Mouse (Mus musculus) limb, embryonic 13.5 days (tissue): ENCODE measurements around the gene Tspan4. TPM values are rescaled to one million over a fixed set of nuclear protein-coding genes. Genes with fewer than 3 reads are reported as not detected.

Source experiments
- ATAC-seq: fragments of 200-750 bp; cut with Nextera tagmentation; 2 replicates; pipeline ENCODE4 v1.8.0; 2017; ENCODE audit warnings: low read depth, moderate number of reproducible peaks, moderate TSS enrichment; ENCODE audit not compliant: low FRiP score
- H3K27ac ChIP-seq: fragments of 300-500 bp; sonication (generic); 2 replicates; pipeline ENCODE4 v1.5.1; 2015; ENCODE audit warnings: inconsistent platforms, mild to moderate bottlenecking, moderate library complexity
- H3K27me3 ChIP-seq: fragments of 300-500 bp; sonication (generic); 2 replicates; pipeline ENCODE4 v1.6.1; 2015; ENCODE audit warnings: mild to moderate bottlenecking, inconsistent platforms
- H3K36me3 ChIP-seq: fragments of 300-500 bp; sonication (generic); 2 replicates; pipeline ENCODE4 v1.6.1; 2015; ENCODE audit warnings: inconsistent platforms, mild to moderate bottlenecking, moderate library complexity
- H3K4me1 ChIP-seq: fragments of 300-500 bp; sonication (generic); 2 replicates; pipeline ENCODE4 v1.6.1; 2015; ENCODE audit warnings: inconsistent platforms
- H3K4me2 ChIP-seq: fragments of 300-500 bp; sonication (generic); replicated peaks from 2 replicates; pipeline ENCODE4 v1.6.1; 2015; ENCODE audit warnings: inconsistent platforms, mild to moderate bottlenecking, moderate library complexity
- H3K4me3 ChIP-seq: fragments of 300-500 bp; sonication (generic); 2 replicates; pipeline ENCODE4 v1.5.1; 2015; ENCODE audit warnings: moderate library complexity, mild to moderate bottlenecking, inconsistent platforms
- H3K9ac ChIP-seq: fragments of 300-500 bp; sonication (generic); 2 replicates; pipeline ENCODE4 v1.6.1; 2015; ENCODE audit warnings: mild to moderate bottlenecking, inconsistent platforms
- H3K9me3 ChIP-seq: fragments of 300-500 bp; sonication (generic); 2 replicates; pipeline ENCODE4 v1.6.1; 2016; ENCODE audit warnings: inconsistent platforms
- WGBS: fragments of 180-500 bp; shearing (Covaris S2); methylation state at CpG from one replicate; pipeline ENCODE4 v1.1.7; 2015; 5-methylcytosine and 5-hydroxymethylcytosine counted together
- polyA plus RNA-seq: library from polyadenylated mRNA; unstranded; fragments of >200 nt; fragmentation: Nextera tagmentation; extraction: Ambion mirVana; gene quantifications from 2 replicates; pipeline ENCODE4 v1.2.1, GENCODE M21; 2015

The Tspan4 gene
- polyA plus RNA-seq, 1 experiment from 2014 or later = 71.2 TPM

GRCm38 (mm10) chr7:141525580-141525925 is 50.5 kb downstream of the Tspan4 start:
- H3K4me1 ChIP-seq = no peaks in the 10 kb centered on the region
- H3K9ac ChIP-seq = no peak overlapping the region
- H3K27ac ChIP-seq = no peak overlapping the region
- 91% methylated on average over 4 of the region's 4 CpGs for WGBS
- no peaks in the 10 kb centered on the region for H3K27me3 ChIP-seq
- H3K9me3 ChIP-seq = no peaks in the 10 kb centered on the region
- no peak overlapping the region for H3K4me3 ChIP-seq
- H3K36me3 ChIP-seq = peaks cover 52% of the 10 kb centered on the region
- no peak overlapping the region for H3K4me2 ChIP-seq
- ATAC-seq = no peak

- Histone ChIP-seq H3K9ac (0 out of 2 replicates have a peak overlapping the region, but pooled peaks have one; percentile 4), H3K36me3 (peaks cover 8% of the 10 kb centered on the region), H3K27ac (no peak overlapping the region), H3K4me2 (no peak overlapping the region), H3K4me3 (no peak overlapping the region), H3K27me3 (no peaks in the 10 kb centered on the region), H3K9me3 (no peaks in the 10 kb centered on the region), H3K4me1 (peaks cover 18% of the 10 kb centered on the region)
- no peak for ATAC-seq
- 85% methylated on average over 1 of the region's 1 CpGs for WGBS
Measured at GRCm38 (mm10) chr7:141535570-141535969, 60.5 kb downstream of the Tspan4 start.

GRCm38 (mm10) chr7:141538852-141539555 is 64.0 kb downstream of the Tspan4 start:
- Histone ChIP-seq H3K4me3 (peak overlapping the region; percentile 76), H3K4me2 (peak overlapping the region; percentile 91), H3K9me3 (no peaks in the 10 kb centered on the region), H3K36me3 (no peaks in the 10 kb centered on the region), H3K27me3 (no peaks in the 10 kb centered on the region), H3K4me1 (peaks cover 27% of the 10 kb centered on the region), H3K9ac (peak overlapping the region; percentile 82), H3K27ac (peak overlapping the region; percentile 78; the same call in 1 of the 2 replicates)
- WGBS = 11% methylated on average over 18 of the region's 18 CpGs
- ATAC-seq = peak; percentile 33; the same call in 1 of the 2 replicates

- WGBS = 1% methylated on average over 46 of the region's 46 CpGs
- Histone ChIP-seq H3K27ac (peak within 1 kb of the TSS; percentile 78), H3K4me1 (peaks cover 30% of the 10 kb centered on the region), H3K4me3 (peak within 1 kb of the TSS; percentile 76), H3K9ac (peak within 1 kb of the TSS; percentile 82), H3K9me3 (no peaks in the 10 kb centered on the region), H3K36me3 (no peaks in the 10 kb centered on the region), H3K27me3 (no peaks in the 10 kb centered on the region), H3K4me2 (peak within 1 kb of the TSS; percentile 91)
- peak; percentile 92 for ATAC-seq
Measured at GRCm38 (mm10) chr7:141539556-141540311, 64.7 kb downstream of the Tspan4 start, which contains the start of gene Chid1. Gene Chid1, minus strand, starts transcription at chr7:141539857.

DNA sequence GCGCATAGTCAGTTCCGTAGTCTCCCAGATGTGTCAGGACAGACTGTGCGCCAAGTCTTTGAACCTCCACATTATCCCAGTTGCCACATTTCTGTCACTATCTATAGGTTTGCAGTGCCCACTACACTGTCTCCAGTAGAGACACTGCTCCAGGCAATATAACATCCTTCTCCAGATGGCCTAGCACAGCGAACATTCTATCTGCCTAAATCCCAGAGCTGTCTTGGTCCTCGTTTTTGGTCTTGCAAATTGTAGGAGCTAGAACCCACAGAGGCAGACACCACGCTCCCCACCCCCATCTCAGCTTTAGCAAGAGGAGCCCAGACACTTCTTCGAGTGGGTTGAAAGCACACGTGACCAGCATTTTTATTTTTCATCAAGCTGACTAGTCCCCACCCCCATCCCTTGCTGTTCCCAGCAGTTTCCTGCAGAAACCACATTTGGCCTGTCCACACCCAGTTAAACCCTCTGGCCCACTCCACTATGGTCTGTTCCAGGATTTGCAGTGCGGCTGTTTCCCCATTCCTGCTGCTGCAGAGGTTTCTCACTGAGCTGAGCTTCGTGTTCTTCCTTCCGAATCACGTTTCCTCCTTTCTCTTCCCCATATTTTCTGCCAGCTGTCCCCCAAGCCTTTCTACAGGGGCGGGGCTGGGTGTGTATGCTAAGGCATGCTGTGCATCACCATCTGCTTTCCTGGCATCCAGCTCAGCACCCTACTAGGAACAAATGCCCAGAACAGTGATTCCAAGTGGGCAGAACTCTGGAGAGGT is 65.5 kb downstream of the Tspan4 start:
- Histone ChIP-seq H3K9ac (peak overlapping the region; percentile 63), H3K4me3 (peak overlapping the region; percentile 76), H3K4me2 (peak overlapping the region; percentile 91), H3K27me3 (no peaks in the 10 kb centered on the region), H3K36me3 (no peaks in the 10 kb centered on the region), H3K9me3 (no peaks in the 10 kb centered on the region), H3K4me1 (peaks cover 30% of the 10 kb centered on the region), H3K27ac (peak overlapping the region; percentile 78)
- 0 out of 2 replicates have a peak, but pooled peaks have one; percentile 13 for ATAC-seq
- WGBS = 54% methylated on average over 13 of the region's 13 CpGs

- Histone ChIP-seq H3K4me1 (peaks cover 30% of the 10 kb centered on the region), H3K4me3 (no peak overlapping the region), H3K9ac (no peak overlapping the region), H3K9me3 (no peaks in the 10 kb centered on the region), H3K36me3 (no peaks in the 10 kb centered on the region), H3K27ac (no peak overlapping the region), H3K27me3 (no peaks in the 10 kb centered on the region), H3K4me2 (no peak overlapping the region)
- no peak for ATAC-seq
- WGBS = 62% methylated on average over 4 of the region's 4 CpGs
Measured at GRCm38 (mm10) chr7:141541681-141542080, 66.6 kb downstream of the Tspan4 start.

DNA sequence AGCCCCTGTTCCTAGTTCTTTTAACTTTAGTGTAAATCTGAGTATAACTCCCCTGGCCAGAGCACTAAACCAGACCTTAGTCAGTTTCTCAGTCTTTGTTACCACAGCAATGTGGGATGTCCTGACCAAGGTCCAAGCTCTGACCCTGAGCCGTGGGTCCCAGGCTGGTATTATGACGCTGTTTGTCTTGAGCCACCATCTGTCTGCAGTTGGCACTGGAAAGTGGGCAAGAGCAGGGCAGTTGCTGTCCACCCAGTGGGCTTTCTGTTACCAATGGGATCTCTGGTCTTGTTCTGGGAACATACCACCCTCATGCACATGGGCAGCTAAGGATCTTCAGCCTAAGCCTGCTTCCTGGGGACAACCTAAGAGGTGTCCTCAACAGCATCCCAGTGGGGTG is 67.5 kb downstream of the Tspan4 start:
- H3K4me2 ChIP-seq = no peak overlapping the region
- no peak for ATAC-seq
- no peak overlapping the region for H3K9ac ChIP-seq
- no peak overlapping the region for H3K4me3 ChIP-seq
- no peaks in the 10 kb centered on the region for H3K9me3 ChIP-seq
- H3K36me3 ChIP-seq = no peaks in the 10 kb centered on the region
- H3K27me3 ChIP-seq = no peaks in the 10 kb centered on the region
- WGBS = 77% methylated on average over 2 of the region's 2 CpGs
- peaks cover 30% of the 10 kb centered on the region for H3K4me1 ChIP-seq
- H3K27ac ChIP-seq = no peak overlapping the region

Other genes starting within 250 kb of the Tspan4 start
- gene Phrf1, start 246.5 kb upstream of the Tspan4 start, polyA plus RNA-seq = 87.2 and 88.0 TPM in 2 replicates
- 1.8 and 2.3 TPM in 2 replicates for gene Irf7, start 208.8 kb upstream of the Tspan4 start, polyA plus RNA-seq
- gene Cdhr5, start 198.5 kb upstream of the Tspan4 start, polyA plus RNA-seq = 0.13 TPM in 1 of 2 replicates, not detected in the other
- 12.1 and 12.8 TPM in 2 replicates for gene Sct, start 196.1 kb upstream of the Tspan4 start, polyA plus RNA-seq
- 1.6 and 2.3 TPM in 2 replicates for gene Drd4, start 183.2 kb upstream of the Tspan4 start, polyA plus RNA-seq
- gene Deaf1, start 147.6 kb upstream of the Tspan4 start, polyA plus RNA-seq = 77.5 and 79.9 TPM in 2 replicates
- 45.0 and 48.7 TPM in 2 replicates for gene Tmem80, start 147.5 kb upstream of the Tspan4 start, polyA plus RNA-seq
- gene Eps8l2, start 136.4 kb upstream of the Tspan4 start, polyA plus RNA-seq = 7.4 and 10.3 TPM in 2 replicates
- 266 and 280 TPM in 2 replicates for gene Taldo1, start 83.0 kb upstream of the Tspan4 start, polyA plus RNA-seq
- gene Gatd1, start 61.1 kb upstream of the Tspan4 start, polyA plus RNA-seq = 73.8 and 75.9 TPM in 2 replicates
- gene Cend1, start 45.7 kb upstream of the Tspan4 start, polyA plus RNA-seq = 5.1 and 5.2 TPM in 2 replicates
- gene Slc25a22, start 37.3 kb upstream of the Tspan4 start, polyA plus RNA-seq = 38.8 and 39.3 TPM in 2 replicates
- gene Pidd1, start 31.2 kb upstream of the Tspan4 start, polyA plus RNA-seq = 11.7 and 12.0 TPM in 2 replicates
- 1,214 and 1,220 TPM in 2 replicates for gene Rplp2, start 27.9 kb upstream of the Tspan4 start, polyA plus RNA-seq
- 13.9 and 14.7 TPM in 2 replicates for gene Pnpla2, start 20.0 kb upstream of the Tspan4 start, polyA plus RNA-seq
- 13.5 and 14.3 TPM in 2 replicates for gene Cracr2b, start 14.1 kb upstream of the Tspan4 start, polyA plus RNA-seq
- gene Cd151, start 7.8 kb upstream of the Tspan4 start, polyA plus RNA-seq = 12.6 and 14.6 TPM in 2 replicates
- 63.4 and 64.3 TPM in 2 replicates for gene Polr2l, start 108 bp upstream of the Tspan4 start, polyA plus RNA-seq
- gene Chid1, start 64.6 kb downstream of the Tspan4 start, polyA plus RNA-seq = 42.9 and 43.5 TPM in 2 replicates
- gene Ap2a2, start 86.9 kb downstream of the Tspan4 start, polyA plus RNA-seq = 86.6 and 93.4 TPM in 2 replicates
- 0.18 and 0.32 TPM in 2 replicates for gene Muc6, start 180.1 kb downstream of the Tspan4 start, polyA plus RNA-seq
- gene Muc2, start 215.1 kb downstream of the Tspan4 start, polyA plus RNA-seq = 0.32 and 1.1 TPM in 2 replicates